Mouse (Mus musculus) liver, postnatal 0 days (tissue): ENCODE measurements around the gene March10.

Source experiments
- CTCF ChIP-seq: sonication (generic); IDR thresholded peaks from 2 replicates; pipeline ENCODE4 v1.5.1; 2016; ENCODE audit warnings: antibody characterized with exemption, low read depth
- EP300 ChIP-seq: IDR thresholded peaks from 2 replicates; pipeline ENCODE4 v1.6.1; 2016; ENCODE audit warnings: antibody characterized with exemption, low read depth, mild to moderate bottlenecking

DNA sequence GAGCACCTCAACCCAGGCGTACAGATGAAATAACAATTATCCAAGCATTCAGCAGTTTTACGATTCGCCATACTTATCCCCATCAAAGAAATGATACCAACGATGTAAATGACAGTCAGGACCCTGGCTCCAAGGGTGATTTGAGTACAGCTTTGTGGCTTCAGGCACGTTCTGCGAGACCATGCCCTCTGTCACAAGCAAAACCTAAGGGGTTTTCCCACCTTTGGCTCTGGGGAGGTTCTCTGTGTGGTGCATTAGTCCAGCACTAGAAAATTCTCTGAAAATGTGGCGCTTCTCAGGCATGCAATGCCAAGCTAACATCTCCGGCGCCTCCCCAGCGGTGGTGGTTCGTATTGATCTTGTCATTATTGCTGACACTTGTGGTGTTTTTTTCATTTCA, 47.1 kb downstream of the March10 start:
- TF ChIP-seq CTCF = no peak
- no peak for TF ChIP-seq EP300
